Mouse (Mus musculus): Measurements from ENCODE around the gene Hexim2. TPM values are rescaled to one million over a fixed set of nuclear protein-coding genes. Genes with fewer than 3 reads are reported as not detected.

The Hexim2 gene
- polyA plus RNA-seq, 1 experiment, result 4.5 TPM

- DNase-seq (ENCODE audit: low spot score), result peak; percentile 51
Observed at GRCm38 (mm10) chr11:103141101-103141943, 9.1 kb downstream of the Hexim2 start.

GRCm38 (mm10) chr11:103141944-103142255 lies 9.7 kb downstream of the Hexim2 start:
- DNase-seq (ENCODE audit: low spot score), result no peak

- DNase-seq (ENCODE audit: low spot score), result no peak
Observed at GRCm38 (mm10) chr11:103142441-103143182, 10.4 kb downstream of the Hexim2 start.

GRCm38 (mm10) chr11:103144309-103145285 lies 12.4 kb downstream of the Hexim2 start:
- DNase-seq (ENCODE audit: low spot score), result no peak

GRCm38 (mm10) chr11:103146386-103146785 lies 14.2 kb downstream of the Hexim2 start:
- DNase-seq (ENCODE audit: low spot score), result no peak

- DNase-seq (ENCODE audit: low spot score), result no peak
Observed at GRCm38 (mm10) chr11:103147766-103148165, 15.5 kb downstream of the Hexim2 start.

GRCm38 (mm10) chr11:103149771-103150170 lies 17.5 kb downstream of the Hexim2 start:
- no peak for DNase-seq (ENCODE audit: low spot score)

- peak; percentile 98 for DNase-seq (ENCODE audit: low spot score)
Observed at GRCm38 (mm10) chr11:103158621-103159478, 26.6 kb downstream of the Hexim2 start.

- DNase-seq (ENCODE audit: low spot score), result no peak
Observed at GRCm38 (mm10) chr11:103160738-103161137, 28.5 kb downstream of the Hexim2 start.

- no peak for DNase-seq (ENCODE audit: low spot score)
Observed at GRCm38 (mm10) chr11:103161449-103161848, 29.2 kb downstream of the Hexim2 start.

GRCm38 (mm10) chr11:103162132-103162531 lies 29.9 kb downstream of the Hexim2 start:
- DNase-seq (ENCODE audit: low spot score), result no peak

GRCm38 (mm10) chr11:103164391-103164790 lies 32.2 kb downstream of the Hexim2 start:
- DNase-seq (ENCODE audit: low spot score), result no peak

GRCm38 (mm10) chr11:103168690-103169390 lies 36.6 kb downstream of the Hexim2 start:
- DNase-seq (ENCODE audit: low spot score), result peak; percentile 34

GRCm38 (mm10) chr11:103169664-103170063 lies 37.4 kb downstream of the Hexim2 start:
- DNase-seq (ENCODE audit: low spot score), result no peak

GRCm38 (mm10) chr11:103170111-103170493 lies 37.9 kb downstream of the Hexim2 start:
- no peak for DNase-seq (ENCODE audit: low spot score)

GRCm38 (mm10) chr11:103170494-103171285 lies 38.5 kb downstream of the Hexim2 start, which contains the start of gene Fmnl1:
Gene Fmnl1 (plus strand): TSS chr11:103171107.
- DNase-seq (ENCODE audit: low spot score), result no peak

GRCm38 (mm10) chr11:103171286-103171620 lies 39.0 kb downstream of the Hexim2 start:
- DNase-seq (ENCODE audit: low spot score), result no peak

GRCm38 (mm10) chr11:103171703-103172391 lies 39.6 kb downstream of the Hexim2 start:
- DNase-seq (ENCODE audit: low spot score), result no peak

Data from urinary bladder, adult 2 months (tissue).